Mouse (Mus musculus): ENCODE data around the gene Vmn1r204. TPM values are rescaled to one million over a fixed set of nuclear protein-coding genes. Genes with fewer than 3 reads are reported as not detected.

Vmn1r204 gene
- not detected in 2 replicates for polyA plus RNA-seq (2012; rRNA removed)

DNA sequence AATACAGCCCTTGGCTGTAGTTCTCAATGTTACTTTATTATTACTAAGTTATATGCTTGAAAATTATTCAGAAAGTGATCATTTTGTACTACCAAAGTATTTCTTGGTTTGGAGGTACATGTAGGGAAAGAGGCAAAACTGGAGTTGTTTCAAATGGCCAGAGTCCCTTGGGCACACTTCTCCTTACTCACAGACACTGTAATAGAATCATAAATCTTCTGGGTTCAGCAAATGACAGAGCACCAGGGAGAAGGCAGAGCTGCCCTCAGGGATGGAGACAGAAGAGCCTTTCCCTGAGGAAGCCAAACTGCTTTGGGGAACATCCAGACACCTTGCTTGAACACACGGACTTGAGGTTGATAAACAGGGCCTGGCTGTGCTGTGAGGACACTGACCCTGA is at the start of gene Vmn1r204:
Vmn1r204 (plus strand) TSS at position 301 of the 400 bp plus-strand sequence.

DNA sequence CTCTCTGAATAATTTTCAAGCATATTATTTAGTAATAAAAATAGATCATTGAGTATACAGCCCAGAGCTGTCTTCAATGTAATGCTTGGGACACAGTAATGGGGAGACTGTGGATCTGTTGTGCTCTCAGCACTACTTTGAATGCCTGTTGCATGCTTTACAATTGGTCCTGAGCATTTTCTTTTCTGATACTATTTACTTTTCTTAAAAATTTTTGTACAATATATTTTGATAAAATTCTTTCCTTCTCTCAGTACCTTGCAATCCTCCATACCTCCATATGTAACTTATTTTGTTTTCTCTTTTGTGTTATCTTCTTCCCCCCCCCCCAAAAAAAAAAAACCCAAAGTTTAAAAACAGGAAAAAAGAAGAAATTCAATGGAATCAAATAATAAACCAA is 47.7 kb upstream of the Vmn1r204 start, which contains the start of gene Vmn1r202:
Vmn1r202 (minus strand) TSS at position 101 of the 400 bp plus-strand sequence.

DNA sequence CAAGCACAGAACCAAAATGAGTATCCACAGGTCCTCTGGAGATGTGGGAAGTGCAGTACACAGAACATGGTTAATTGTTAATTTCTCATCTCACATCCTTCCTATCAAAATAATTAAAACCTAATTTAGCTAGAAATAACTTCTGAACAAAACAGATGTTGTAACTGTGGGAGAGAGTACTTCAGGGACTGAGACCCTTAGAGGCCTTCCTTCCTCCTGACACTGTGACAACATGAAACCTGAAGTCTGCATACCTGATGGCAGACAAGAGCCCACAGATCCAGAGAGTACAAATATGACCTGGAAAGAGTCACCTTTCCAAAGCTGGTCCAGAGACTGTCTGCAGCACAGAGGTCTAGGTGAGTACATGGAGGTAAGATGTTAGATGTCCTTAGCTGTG is 35.2 kb upstream of the Vmn1r204 start, which contains the start of gene Vmn1r203:
Vmn1r203 (plus strand) TSS at position 301 of the 400 bp plus-strand sequence.

DNA sequence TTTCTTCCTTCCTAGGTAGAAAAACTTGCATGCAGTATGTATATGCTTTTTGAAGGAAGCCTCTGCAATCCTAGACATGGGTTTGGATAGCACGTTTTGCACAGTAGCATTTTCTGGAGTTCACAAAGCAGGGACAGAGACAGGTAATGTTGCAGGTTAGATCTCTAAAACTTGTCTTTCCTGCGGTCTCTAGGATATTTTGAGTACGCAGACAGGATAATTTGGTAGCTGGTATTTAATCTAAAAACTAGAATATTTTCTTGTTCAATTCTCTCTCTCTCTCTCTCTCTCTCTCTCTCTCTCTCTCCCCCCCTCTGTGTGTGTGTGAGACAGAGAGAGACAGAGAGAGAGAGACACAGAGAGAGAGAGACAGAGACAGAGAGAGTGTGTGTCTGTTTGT is 39.9 kb downstream of the Vmn1r204 start, which contains the start of gene Vmn1r205:
Vmn1r205 (minus strand) TSS at position 101 of the 400 bp plus-strand sequence.

Other genes starting within 250 kb of the Vmn1r204 start
- gene Vmn1r197, start 228.6 kb upstream of the Vmn1r204 start, polyA plus RNA-seq (2012; rRNA removed) = not detected in 2 replicates
- gene Vmn1r198, start 202.8 kb upstream of the Vmn1r204 start, polyA plus RNA-seq (2012; rRNA removed) = not detected in 2 replicates
- not detected in 2 replicates for gene Vmn1r199, start 173.4 kb upstream of the Vmn1r204 start, polyA plus RNA-seq (2012; rRNA removed)
- gene Vmn1r200, start 162.8 kb upstream of the Vmn1r204 start, polyA plus RNA-seq (2012; rRNA removed) = not detected in 2 replicates
- gene Vmn1r201, start 81.3 kb upstream of the Vmn1r204 start, polyA plus RNA-seq (2012; rRNA removed) = not detected in 2 replicates
- not detected in 2 replicates for gene Vmn1r202, start 47.8 kb upstream of the Vmn1r204 start, polyA plus RNA-seq (2012; rRNA removed)
- gene Vmn1r203, start 35.1 kb upstream of the Vmn1r204 start, polyA plus RNA-seq (2012; rRNA removed) = not detected in 2 replicates
- gene Vmn1r205, start 39.8 kb downstream of the Vmn1r204 start, polyA plus RNA-seq (2012; rRNA removed) = not detected in 2 replicates
- gene Vmn1r206, start 71.1 kb downstream of the Vmn1r204 start, polyA plus RNA-seq (2012; rRNA removed) = not detected in 2 replicates
- not detected in 2 replicates for gene Vmn1r207-ps, start 176.4 kb downstream of the Vmn1r204 start, polyA plus RNA-seq (2012; rRNA removed)
- not detected in 2 replicates for gene Vmn1r208, start 224.2 kb downstream of the Vmn1r204 start, polyA plus RNA-seq (2012; rRNA removed)

All from liver, embryonic 14 days (tissue).